11 mouse cellular contexts compared by ENCODE assay signal in genomic region chr5:24526190-24526888, GRCm38 (mm10). TPM values are rescaled to one million over a fixed set of nuclear protein-coding genes. Genes with fewer than 3 reads are reported as not detected.
DNase-seq lines count a peak whose midpoint lies in the region; TF ChIP-seq lines count a peak whose summit lies in the region.
"Had no signal": no experiment of that assay in that cellular context is flagged by ENCODE, and none has a peak within 500 bp of the region (broad histone marks: within the 10 kb centered on the region; RNA-seq: fewer than 3 reads in every experiment).

No protein-coding gene starts in this region.

- H3K4me3 ChIP-seq in heart, adult 2 months = peak overlapping the region; percentile 38
- H3K4me3 ChIP-seq in ES-Bruce4 (ENCODE audit: low read depth, low read length) = peak overlapping the region; percentile 58
- H3K4me3 ChIP-seq in hindbrain, embryonic 10.5 days = peak overlapping the region; percentile 60
- peak overlapping the region; percentile 60 for H3K4me3 ChIP-seq in midbrain, embryonic 10.5 days

- intact Hi-C loops in heart, adult 2 months (cut with DNase I) = no loop called here

- no peak for TF ChIP-seq EP300 in heart, adult 2 months (IDR thresholded peaks at IDR 0.05; ENCODE audit: insufficient read depth, low read depth, low read length)
- TF ChIP-seq EP300 in ES-Bruce4 (IDR thresholded peaks at IDR 0.05; ENCODE audit: insufficient read depth, low read depth, low read length) = no peak

- no peaks in the 10 kb centered on the region for H3K9me3 ChIP-seq in ES-Bruce4 (replicated peaks; ENCODE audit: control insufficient read depth, insufficient read depth, low read length, poor library complexity, severe bottlenecking)
- no peaks in the 10 kb centered on the region for H3K9me3 ChIP-seq in hindbrain, embryonic 10.5 days
- no peaks in the 10 kb centered on the region for H3K9me3 ChIP-seq in midbrain, embryonic 10.5 days (replicated peaks)

- H3K36me3 ChIP-seq in heart, adult 2 months (ENCODE audit: control insufficient read depth, insufficient read depth, low read length) = no peaks in the 10 kb centered on the region
- no peaks in the 10 kb centered on the region for H3K36me3 ChIP-seq in ES-Bruce4 (ENCODE audit: control insufficient read depth, insufficient read depth, low read length, poor library complexity, severe bottlenecking)
- no peaks in the 10 kb centered on the region for H3K36me3 ChIP-seq in hindbrain, embryonic 10.5 days
- no peaks in the 10 kb centered on the region for H3K36me3 ChIP-seq in midbrain, embryonic 10.5 days

- H3K27ac ChIP-seq in heart, adult 2 months = no peak overlapping the region
- H3K27ac ChIP-seq in ES-Bruce4 (ENCODE audit: insufficient read depth, low read length) = no peak overlapping the region
- peak overlapping the region; percentile 86 for H3K27ac ChIP-seq in hindbrain, embryonic 10.5 days
- H3K27ac ChIP-seq in midbrain, embryonic 10.5 days (replicated peaks) = peak overlapping the region; percentile 55

- no peak for TF ChIP-seq POLR2A in heart, adult 2 months (IDR thresholded peaks at IDR 0.05; ENCODE audit: insufficient read depth, low read depth, low read length)
- TF ChIP-seq POLR2A in ES-Bruce4 (IDR thresholded peaks at IDR 0.05; ENCODE audit: insufficient read depth, low read length) = no peak

- 2% methylated on average over 103 of the region's 109 CpGs for WGBS in heart, adult 2 months
- WGBS in hindbrain, embryonic 10.5 days = under 1% methylated on average over 106 of the region's 109 CpGs
- under 1% methylated on average over 91 of the region's 109 CpGs for WGBS in midbrain, embryonic 10.5 days

- no peaks in the 10 kb centered on the region for H3K4me1 ChIP-seq in heart, adult 2 months (ENCODE audit: control insufficient read depth, insufficient read depth, low read length)
- H3K4me1 ChIP-seq in ES-Bruce4 (ENCODE audit: control insufficient read depth, insufficient read depth, low read length) = peaks cover 1% of the 10 kb centered on the region
- peaks cover 58% of the 10 kb centered on the region for H3K4me1 ChIP-seq in hindbrain, embryonic 10.5 days (replicated peaks)
- H3K4me1 ChIP-seq in midbrain, embryonic 10.5 days = peaks cover 39% of the 10 kb centered on the region

- peaks cover 26% of the 10 kb centered on the region for H3K27me3 ChIP-seq in heart, adult 2 months (ENCODE audit: control insufficient read depth, insufficient read depth, low read length)
- peaks cover 18% of the 10 kb centered on the region for H3K27me3 ChIP-seq in ES-Bruce4 (ENCODE audit: control insufficient read depth, insufficient read depth, low read length, poor library complexity, severe bottlenecking)
- H3K27me3 ChIP-seq in hindbrain, embryonic 10.5 days (ENCODE audit: insufficient read depth, poor library complexity, severe bottlenecking) = peaks cover 100% of the 10 kb centered on the region
- peaks cover 99% of the 10 kb centered on the region for H3K27me3 ChIP-seq in midbrain, embryonic 10.5 days (ENCODE audit: low read depth, poor library complexity, severe bottlenecking)

- DNase-seq in heart, adult 2 months = no peak
- DNase-seq in heart, adult 18-20 months = no peak
- peak; percentile 54 for DNase-seq in hindbrain, embryonic 10.5 days (ENCODE audit: low spot score)
- DNase-seq in midbrain, embryonic 10.5 days (ENCODE audit: low spot score) = peak; percentile 53
- DNase-seq in ovary, postnatal 36 days (ENCODE audit: low spot score) = no peak
- DNase-seq in MN1 (ENCODE audit: low spot score) = no peak
- no peak for DNase-seq in layer of hippocampus, postnatal 36 days
- DNase-seq: gastrocnemius, postnatal 25 days had no signal

- TF ChIP-seq CTCF in heart, adult 2 months (IDR thresholded peaks at IDR 0.05) = no peak
- TF ChIP-seq CTCF in ES-Bruce4 (IDR thresholded peaks at IDR 0.05; ENCODE audit: low read depth, low read length) = no peak

- H3K9ac ChIP-seq in heart, adult 2 months (ENCODE audit: low read depth, low read length) = 0 out of 2 replicates have a peak overlapping the region, but pooled peaks have one; percentile 29
- peak overlapping the region; percentile 91 for H3K9ac ChIP-seq in ES-Bruce4 (ENCODE audit: low read depth, poor library complexity, severe bottlenecking)

- H3K79me2 ChIP-seq in heart, adult 2 months (replicated peaks; ENCODE audit: control insufficient read depth, insufficient read depth, low read length) = no peaks in the 10 kb centered on the region

RNA-seq across cellular contexts. Expression of gene Gbx1, which starts 0.7 kb away (rescaled TPM):
- not detected for total RNA-seq in heart, adult 2 months (2021)
- 0.06 TPM in 1 of 2 replicates, not detected in the other for polyA plus RNA-seq in heart, adult 2 months (2012; rRNA removed)
- not detected for total RNA-seq in heart, adult 18-20 months (2021)
- 0.20 TPM in 1 of 2 replicates, not detected in the other for polyA plus RNA-seq in ES-Bruce4 (2011; ENCODE audit: insufficient read depth, insufficient read length, low read depth, missing spikeins)
- polyA plus RNA-seq in hindbrain, embryonic 10.5 days (2016; fragmentation: Nextera tagmentation; extraction: Ambion mirVana) = 1.3 and 1.5 TPM in 2 replicates
- not detected in 2 replicates for polyA plus RNA-seq in midbrain, embryonic 10.5 days (2016; fragmentation: Nextera tagmentation; extraction: Ambion mirVana)
- total RNA-seq in layer of hippocampus, postnatal 36 days (2021) = not detected
- total RNA-seq: gastrocnemius, postnatal 25 days; neutrophil, adult 5-6 weeks had no signal

RNA-seq across cellular contexts. Expression of gene Asb10, which starts 14.4 kb away (rescaled TPM):
- total RNA-seq in heart, adult 2 months (2021) = 10 to 100 TPM; 80.8 to 93.5 TPM
- polyA plus RNA-seq in heart, adult 2 months (2012; rRNA removed) = 138 and 163 TPM in 2 replicates
- 10 to 100 TPM; 83.7 to 90.6 TPM for total RNA-seq in heart, adult 18-20 months (2021)
- polyA plus RNA-seq in ES-Bruce4 (2011; ENCODE audit: insufficient read depth, insufficient read length, low read depth, missing spikeins) = not detected in 2 replicates
- polyA plus RNA-seq in hindbrain, embryonic 10.5 days (2016; fragmentation: Nextera tagmentation; extraction: Ambion mirVana) = 0.17 TPM in 1 of 2 replicates, not detected in the other
- polyA plus RNA-seq in midbrain, embryonic 10.5 days (2016; fragmentation: Nextera tagmentation; extraction: Ambion mirVana) = 0.06 and 0.15 TPM in 2 replicates
- total RNA-seq in layer of hippocampus, postnatal 36 days (2021) = under 1 TPM in 1 of 2 experiments, not detected in 1; 0.25 TPM
- total RNA-seq: neutrophil, adult 5-6 weeks had no signal
- polyA plus RNA-seq: C2C12 had no signal

RNA-seq across cellular contexts. Expression of gene 4931409K22Rik, which starts 30.3 kb away (rescaled TPM):
- total RNA-seq in heart, adult 2 months (2021) = not detected
- 0.06 TPM in 1 of 2 replicates, not detected in the other for polyA plus RNA-seq in heart, adult 2 months (2012; rRNA removed)
- not detected for total RNA-seq in heart, adult 18-20 months (2021)
- not detected in 2 replicates for polyA plus RNA-seq in ES-Bruce4 (2011; ENCODE audit: insufficient read depth, insufficient read length, low read depth, missing spikeins)
- 0.07 and 0.10 TPM in 2 replicates for polyA plus RNA-seq in hindbrain, embryonic 10.5 days (2016; fragmentation: Nextera tagmentation; extraction: Ambion mirVana)
- 0.05 TPM in 1 of 2 replicates, not detected in the other for polyA plus RNA-seq in midbrain, embryonic 10.5 days (2016; fragmentation: Nextera tagmentation; extraction: Ambion mirVana)
- total RNA-seq in layer of hippocampus, postnatal 36 days (2021) = not detected
- total RNA-seq: gastrocnemius, postnatal 25 days; neutrophil, adult 5-6 weeks had no signal
- polyA plus RNA-seq: C2C12 had no signal

RNA-seq across cellular contexts. Expression of gene Abcf2, which starts 50.9 kb away (rescaled TPM):
- 10 to 100 TPM; 52.5 to 55.8 TPM for total RNA-seq in heart, adult 2 months (2021)
- polyA plus RNA-seq in heart, adult 2 months (2012; rRNA removed) = 43.3 and 57.2 TPM in 2 replicates
- 10 to 100 TPM; 53.5 to 54.9 TPM for total RNA-seq in heart, adult 18-20 months (2021)
- polyA plus RNA-seq in ES-Bruce4 (2011; ENCODE audit: insufficient read depth, insufficient read length, low read depth, missing spikeins) = 113 and 120 TPM in 2 replicates
- polyA plus RNA-seq in hindbrain, embryonic 10.5 days (2016; fragmentation: Nextera tagmentation; extraction: Ambion mirVana) = 125 and 159 TPM in 2 replicates
- 160 and 170 TPM in 2 replicates for polyA plus RNA-seq in midbrain, embryonic 10.5 days (2016; fragmentation: Nextera tagmentation; extraction: Ambion mirVana)
- 10 to 100 TPM; 74.5 to 77.3 TPM for total RNA-seq in layer of hippocampus, postnatal 36 days (2021)

Comparison
In these comparisons a context has a peak if more than half of its experiments do, and no peak if none do; other contexts are left out.
1. DNase-seq: peak in hindbrain, embryonic 10.5 days (single experiment) and midbrain, embryonic 10.5 days (single experiment); none in heart, adult 2 months (0 of 2), heart, adult 18-20 months (0 of 2), ovary, postnatal 36 days (single experiment), MN1 (single experiment) and layer of hippocampus, postnatal 36 days (0 of 2).
2. H3K27ac ChIP-seq: peak in hindbrain, embryonic 10.5 days (single experiment) and midbrain, embryonic 10.5 days (single experiment); none in heart, adult 2 months (single experiment) and ES-Bruce4 (single experiment).
3. RNA of gene Asb10, which starts 14.4 kb away (polyA plus RNA-seq): 138 to 163 TPM in heart, adult 2 months; 0.17 TPM in hindbrain, embryonic 10.5 days, 0.06 to 0.15 TPM in midbrain, embryonic 10.5 days and not detected in ES-Bruce4; every median in the first group is over 100 times any median in the second.
4. Peak in every context shown above with its lines, with median percentiles within 50 percentile points of each other: H3K4me3 ChIP-seq.